Comparison of ENCODE assay signal across 19 mouse cellular contexts in genomic region chr14:21090930-21091486, GRCm38 (mm10). TPM values are rescaled to one million over a fixed set of nuclear protein-coding genes. Genes with fewer than 3 reads are reported as not detected.
A peak's percentile ranks its signal among the peaks of the same experiment; 100 is the strongest.
DNase-seq lines count a peak whose midpoint lies in the region; ATAC-seq and TF ChIP-seq lines count a peak whose summit lies in the region.
"Had no signal": no experiment of that assay in that cellular context is flagged by ENCODE, and none has a peak within 500 bp of the region (broad histone marks: within the 10 kb centered on the region; RNA-seq: fewer than 3 reads in every experiment).

No protein-coding gene starts in this region.

- ATAC-seq in intestine, postnatal 0 days = peak; percentile 87
- ATAC-seq in erythroblast, adult 5-6 weeks (replicated peaks; ENCODE audit: low FRiP score, poor library complexity, severe bottlenecking) = no peak
- ATAC-seq: forebrain, embryonic 14.5 days; forebrain, postnatal 0 days; Patski had no signal

- WGBS in liver, adult 2 months = 53% methylated on average over 3 of the region's 3 CpGs
- 47% methylated on average over 3 of the region's 3 CpGs for WGBS in intestine, postnatal 0 days

- no peak for TF ChIP-seq POLR2A in liver, adult 2 months (IDR thresholded peaks at IDR 0.05; ENCODE audit: extremely low read depth, insufficient read depth, low read length)
- no peak for TF ChIP-seq POLR2A in bone marrow macrophage, adult 2 months (IDR thresholded peaks at IDR 0.05; ENCODE audit: borderline replicate concordance, low read depth, low read length)

- no peak for DNase-seq in liver, adult 2 months (ENCODE audit: extremely low read depth, low read depth, low spot score)
- no peak for DNase-seq in liver
- DNase-seq in thymus, postnatal 4 days = no peak
- DNase-seq in right cerebral cortex, adult 2 months (ENCODE audit: low spot score in 2 of 2) = no peak
- DNase-seq: adrenal gland, postnatal 10 days; cerebellum, adult 18-20 months; cerebellum, adult 9-10 months; cerebellum, postnatal 14 days; forebrain, postnatal 0 days; gastrocnemius, adult 2 months; gastrocnemius, postnatal 14 days had no signal

- H3K9ac ChIP-seq in liver, adult 2 months (ENCODE audit: low read depth, low read length) = no peak overlapping the region
- H3K9ac ChIP-seq in intestine, postnatal 0 days (ENCODE audit: low read depth, low read length) = no peak overlapping the region
- H3K9ac ChIP-seq: forebrain, postnatal 0 days; hindbrain, embryonic 12.5 days; hindbrain, embryonic 15.5 days had no signal

- no peak overlapping the region for H3K4me3 ChIP-seq in liver, adult 2 months (ENCODE audit: insufficient read depth, low read depth, low read length)
- no peak overlapping the region for H3K4me3 ChIP-seq in bone marrow macrophage, adult 2 months (ENCODE audit: insufficient read depth, low read length)
- no peak overlapping the region for H3K4me3 ChIP-seq in intestine, postnatal 0 days (ENCODE audit: low read depth, low read length)
- H3K4me3 ChIP-seq: gastrocnemius, adult 2 months; hindbrain, embryonic 12.5 days; hindbrain, embryonic 15.5 days had no signal

- no peaks in the 10 kb centered on the region for H3K27me3 ChIP-seq in liver, adult 2 months (ENCODE audit: control insufficient read depth, insufficient read depth, low read length)
- no peaks in the 10 kb centered on the region for H3K27me3 ChIP-seq in intestine, postnatal 0 days (replicated peaks; ENCODE audit: control insufficient read depth, insufficient read depth, low read length)
- H3K27me3 ChIP-seq: hindbrain, embryonic 12.5 days; hindbrain, embryonic 15.5 days; Patski had no signal

- H3K36me3 ChIP-seq in liver, adult 2 months (ENCODE audit: control insufficient read depth, insufficient read depth, low read length) = peaks cover 26% of the 10 kb centered on the region
- H3K36me3 ChIP-seq in intestine, postnatal 0 days (ENCODE audit: control insufficient read depth, insufficient read depth) = no peaks in the 10 kb centered on the region
- H3K36me3 ChIP-seq: hindbrain, embryonic 15.5 days had no signal

- peaks cover 18% of the 10 kb centered on the region; the same call in 1 of the 2 replicates for H3K79me2 ChIP-seq in liver, adult 2 months (ENCODE audit: control insufficient read depth, insufficient read depth, low read length)

- TF ChIP-seq CTCF in liver, adult 2 months (IDR thresholded peaks at IDR 0.05; ENCODE audit: low read depth, low read length) = no peak
- no peak for TF ChIP-seq CTCF in bone marrow macrophage, adult 2 months (IDR thresholded peaks at IDR 0.05; ENCODE audit: low read depth, low read length)
- TF ChIP-seq CTCF in intestine, postnatal 0 days (IDR thresholded peaks at IDR 0.05; ENCODE audit: low read depth) = no peak

- peak overlapping the region; percentile 49 for H3K27ac ChIP-seq in liver, adult 2 months (replicated peaks; ENCODE audit: insufficient read depth, low read depth, low read length)
- peak overlapping the region; percentile 49 for H3K27ac ChIP-seq in bone marrow macrophage, adult 2 months (ENCODE audit: insufficient read depth, low read depth, low read length)
- no peak overlapping the region for H3K27ac ChIP-seq in intestine, postnatal 0 days (ENCODE audit: low read depth, low read length)
- H3K27ac ChIP-seq: hindbrain, embryonic 12.5 days; hindbrain, embryonic 15.5 days had no signal

- peaks cover 48% of the 10 kb centered on the region for H3K4me1 ChIP-seq in liver, adult 2 months (ENCODE audit: control insufficient read depth, insufficient read depth, low read length)
- H3K4me1 ChIP-seq in bone marrow macrophage, adult 2 months (ENCODE audit: control insufficient read depth, insufficient read depth, low read length) = peaks cover 27% of the 10 kb centered on the region
- peaks cover 19% of the 10 kb centered on the region for H3K4me1 ChIP-seq in intestine, postnatal 0 days (replicated peaks; ENCODE audit: control insufficient read depth, insufficient read depth, low read length)
- H3K4me1 ChIP-seq: hindbrain, embryonic 15.5 days had no signal

- peak overlapping the region; percentile 46; the same call in 1 of the 2 replicates for H3K4me2 ChIP-seq in intestine, postnatal 0 days (replicated peaks; ENCODE audit: low read depth)
- H3K4me2 ChIP-seq: heart, embryonic 11.5 days; hindbrain, embryonic 12.5 days; hindbrain, embryonic 15.5 days had no signal

- H3K9me3 ChIP-seq in intestine, postnatal 0 days (ENCODE audit: control insufficient read depth) = no peaks in the 10 kb centered on the region
- H3K9me3 ChIP-seq: hindbrain, embryonic 12.5 days; hindbrain, embryonic 15.5 days had no signal

RNA-seq across cellular contexts. Expression of gene Adk, which starts 38.6 kb away (rescaled TPM):
- total RNA-seq in liver, adult 2 months (2014; rRNA removed) = 877 and 924 TPM in 2 replicates
- polyA plus RNA-seq in liver, adult 2 months (2012; rRNA removed) = 231 and 284 TPM in 2 replicates
- polyA plus RNA-seq in bone marrow macrophage, adult 2 months (2012; ENCODE audit: insufficient read depth, insufficient read length, missing spikeins) = 24.2 and 26.6 TPM in 2 replicates
- 240 and 254 TPM in 2 replicates for polyA plus RNA-seq in intestine, postnatal 0 days (2015; fragmentation: Nextera tagmentation; extraction: Ambion mirVana)
- total RNA-seq in erythroblast, adult 5-6 weeks (2015; ENCODE audit: low replicate concordance) = 34.5 and 52.8 TPM in 2 replicates
- total RNA-seq in erythroblast, adult 5-6 weeks (2017; ENCODE audit: low replicate concordance) = 38.6 and 61.8 TPM in 2 replicates

RNA-seq across cellular contexts. Expression of gene Ap3m1, which starts 38.7 kb away (rescaled TPM):
- total RNA-seq in liver, adult 2 months (2014; rRNA removed) = 126 and 143 TPM in 2 replicates
- polyA plus RNA-seq in liver, adult 2 months (2012; rRNA removed) = 44.8 and 55.2 TPM in 2 replicates
- 37.8 and 38.3 TPM in 2 replicates for polyA plus RNA-seq in bone marrow macrophage, adult 2 months (2012; ENCODE audit: insufficient read depth, insufficient read length, missing spikeins)
- polyA plus RNA-seq in intestine, postnatal 0 days (2015; fragmentation: Nextera tagmentation; extraction: Ambion mirVana) = 58.8 and 60.0 TPM in 2 replicates
- 35.9 and 62.6 TPM in 2 replicates for total RNA-seq in erythroblast, adult 5-6 weeks (2015; ENCODE audit: low replicate concordance)
- 14.1 and 34.0 TPM in 2 replicates for total RNA-seq in erythroblast, adult 5-6 weeks (2017; ENCODE audit: low replicate concordance)
